Mouse (Mus musculus): ENCODE measurements at regions not wholly inside any gene's neighbourhood (a gene's known extent, or its start where the extent isn't known, plus 50 kb on each side); places are given as distances from the start of the nearest gene placed in this dataset.
A peak's percentile ranks its signal among the peaks of the same experiment; 100 is the strongest.

DNA sequence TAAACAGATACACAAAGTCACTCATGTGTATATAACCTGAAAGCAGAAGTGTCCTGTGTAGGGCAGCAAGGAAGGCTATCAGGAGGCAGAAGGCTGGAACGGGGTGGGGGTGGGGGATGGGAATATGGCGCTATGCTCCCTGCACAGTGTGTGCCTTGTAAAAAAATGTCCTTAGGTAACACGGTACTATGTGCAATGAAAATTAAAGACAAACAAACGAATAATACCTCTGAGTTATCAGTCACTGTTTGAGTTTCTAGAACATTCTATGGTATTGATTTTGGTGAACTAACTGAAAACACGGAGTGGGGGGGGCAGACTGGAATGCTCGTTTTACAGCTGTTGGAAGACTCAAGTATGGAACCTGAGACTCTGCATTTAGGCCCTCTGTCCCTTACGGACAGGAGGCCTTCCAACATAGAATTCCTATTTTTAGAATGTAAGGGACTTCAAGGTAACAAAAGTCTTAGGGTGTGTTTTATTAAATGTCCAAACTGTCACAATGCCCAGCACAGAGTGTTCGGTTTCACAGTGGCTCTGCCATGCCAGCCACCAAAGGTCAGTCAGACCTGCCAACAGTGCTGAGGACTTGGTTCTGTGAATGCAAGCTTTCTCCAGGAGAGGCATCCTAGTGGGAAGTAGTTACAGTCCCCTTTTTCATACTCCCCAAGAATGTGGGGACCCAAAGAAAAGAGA lies 240.6 kb downstream of the Ano6 start:
- ATAC-seq (ENCODE audit: low FRiP score, low read depth), result no peak
- whole genome bisulfite sequencing, result 68% methylated on average over 8 of the region's 8 CpGs

DNA sequence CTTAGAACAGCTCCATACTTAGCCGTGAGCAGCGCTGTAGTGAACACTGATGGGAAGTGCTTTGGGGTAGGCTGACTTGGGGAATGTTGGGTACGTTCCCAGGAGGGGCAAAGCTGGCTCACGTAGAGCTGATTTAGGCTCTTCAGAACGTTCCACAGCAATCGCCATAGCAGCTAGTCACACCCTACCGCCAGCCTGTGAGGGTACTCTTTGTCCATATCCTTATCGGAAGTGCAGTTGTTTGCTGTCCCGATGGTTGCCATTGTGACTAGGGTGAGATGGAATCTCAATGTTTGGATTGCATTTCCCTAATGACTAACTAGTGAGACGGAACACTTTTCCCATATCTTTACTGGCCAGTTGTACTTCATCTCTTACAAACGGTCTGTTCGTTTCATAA lies 244.6 kb downstream of the Ano6 start:
- no peaks in the 10 kb centered on the region for H3K27me3 ChIP-seq (ENCODE audit: control insufficient read depth, insufficient read depth, low read length)
- TF ChIP-seq POLR2A (IDR thresholded peaks at IDR 0.05; ENCODE audit: borderline replicate concordance, extremely low read depth, insufficient read depth, insufficient read length), result no peak
- DNase-seq (ENCODE audit: low spot score), result no peak
- 85% methylated on average over 12 of the region's 12 CpGs for WGBS
- H3K4me2 ChIP-seq (replicated peaks; ENCODE audit: low read depth, low read length, severe bottlenecking), result no peak overlapping the region
- no peak for ATAC-seq (ENCODE audit: low FRiP score, low read depth)
- no peak overlapping the region for H3K27ac ChIP-seq (replicated peaks; ENCODE audit: low read depth, low read length)
- no peaks in the 10 kb centered on the region for H3K36me3 ChIP-seq (ENCODE audit: control insufficient read depth, insufficient read depth, low read length)
- no peak overlapping the region for H3K9ac ChIP-seq (ENCODE audit: low read depth, low read length, severe bottlenecking)
- no peaks in the 10 kb centered on the region for H3K9me3 ChIP-seq (ENCODE audit: control insufficient read depth, low read length)
- no peaks in the 10 kb centered on the region for H3K4me1 ChIP-seq (ENCODE audit: control insufficient read depth, insufficient read depth, low read length)
- H3K4me3 ChIP-seq (replicated peaks; ENCODE audit: low read length), result no peak overlapping the region

More for the DNA sequence above, 240.6 kb downstream of the Ano6 start:
- H3K27me3 ChIP-seq (ENCODE audit: control insufficient read depth, insufficient read depth, low read length), result no peaks in the 10 kb centered on the region
- no peak for DNase-seq (ENCODE audit: low spot score)
- no peaks in the 10 kb centered on the region for H3K9me3 ChIP-seq (ENCODE audit: control insufficient read depth, low read length)
- H3K36me3 ChIP-seq (ENCODE audit: control insufficient read depth, insufficient read depth, low read length), result no peaks in the 10 kb centered on the region
- TF ChIP-seq POLR2A (IDR thresholded peaks at IDR 0.05; ENCODE audit: borderline replicate concordance, extremely low read depth, insufficient read depth, insufficient read length), result no peak
- H3K9ac ChIP-seq (ENCODE audit: low read depth, low read length, severe bottlenecking), result no peak overlapping the region
- H3K27ac ChIP-seq (replicated peaks; ENCODE audit: low read depth, low read length), result no peak overlapping the region
- no peak overlapping the region for H3K4me2 ChIP-seq (replicated peaks; ENCODE audit: low read depth, low read length, severe bottlenecking)
- H3K4me1 ChIP-seq (ENCODE audit: control insufficient read depth, insufficient read depth, low read length), result no peaks in the 10 kb centered on the region
- no peak overlapping the region for H3K4me3 ChIP-seq (replicated peaks; ENCODE audit: low read length)

DNA sequence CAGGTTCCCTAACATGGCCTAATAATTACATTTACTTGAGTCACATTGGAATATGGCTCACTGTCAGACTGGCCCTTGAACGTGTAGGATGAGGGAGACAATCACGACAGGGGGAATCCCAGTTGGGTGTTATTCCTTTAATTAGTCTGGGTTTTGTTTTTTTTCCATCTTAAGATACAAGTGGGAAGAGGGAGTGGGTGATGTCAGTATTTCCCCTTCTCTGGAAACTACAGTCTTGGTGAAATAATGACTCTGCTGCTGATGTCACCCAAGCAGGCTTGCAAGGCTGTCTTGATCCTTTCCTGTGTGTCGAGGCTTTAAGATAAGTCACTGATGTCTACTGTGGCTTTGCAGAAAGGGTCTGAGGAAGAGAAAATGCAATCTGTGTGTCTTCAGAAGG lies 241.8 kb upstream of the Arid2 start:
- no peaks in the 10 kb centered on the region for H3K36me3 ChIP-seq (ENCODE audit: control insufficient read depth, insufficient read depth, low read length)
- no peaks in the 10 kb centered on the region for H3K27me3 ChIP-seq (ENCODE audit: control insufficient read depth, insufficient read depth, low read length)
- DNase-seq (ENCODE audit: low spot score), result no peak
- no peak for TF ChIP-seq POLR2A (IDR thresholded peaks at IDR 0.05; ENCODE audit: borderline replicate concordance, extremely low read depth, insufficient read depth, insufficient read length)
- H3K9ac ChIP-seq (ENCODE audit: low read depth, low read length, severe bottlenecking), result no peak overlapping the region
- no peak overlapping the region for H3K4me2 ChIP-seq (replicated peaks; ENCODE audit: low read depth, low read length, severe bottlenecking)
- 71% methylated on average over 3 of the region's 3 CpGs for WGBS
- H3K9me3 ChIP-seq (ENCODE audit: control insufficient read depth, low read length), result no peaks in the 10 kb centered on the region
- H3K27ac ChIP-seq (replicated peaks; ENCODE audit: low read depth, low read length), result no peak overlapping the region
- no peak overlapping the region for H3K4me3 ChIP-seq (replicated peaks; ENCODE audit: low read length)
- no peak for ATAC-seq (ENCODE audit: low FRiP score, low read depth)
- peaks cover 6% of the 10 kb centered on the region; the same call in 1 of the 2 replicates for H3K4me1 ChIP-seq (ENCODE audit: control insufficient read depth, insufficient read depth, low read length)

DNA sequence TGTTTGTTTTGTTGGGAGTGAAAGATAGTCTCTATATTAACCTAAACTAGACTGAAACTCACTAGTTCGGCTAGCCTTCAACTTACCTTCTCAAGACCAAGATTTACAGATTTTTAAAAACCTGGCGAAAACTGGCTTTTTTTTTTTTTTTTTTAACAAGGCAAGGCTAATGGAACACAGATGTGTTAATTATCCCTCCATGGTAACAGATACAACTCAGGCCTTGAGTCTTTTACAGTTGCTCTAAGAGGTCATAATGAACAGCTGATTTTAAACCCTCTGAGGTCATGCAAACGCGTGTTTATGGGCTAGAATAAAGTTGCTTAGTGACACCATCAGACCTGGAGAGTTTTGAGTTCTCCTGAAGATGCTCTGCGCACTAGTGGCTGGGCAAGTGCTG lies 240.7 kb upstream of the Arid2 start:
- Histone ChIP-seq H3K27ac (replicated peaks; ENCODE audit: low read depth, low read length) (no peak overlapping the region), H3K4me1 (ENCODE audit: control insufficient read depth, insufficient read depth, low read length) (peaks cover 6% of the 10 kb centered on the region; the same call in 1 of the 2 replicates), H3K27me3 (ENCODE audit: control insufficient read depth, insufficient read depth, low read length) (no peaks in the 10 kb centered on the region), H3K4me2 (replicated peaks; ENCODE audit: low read depth, low read length, severe bottlenecking) (no peak overlapping the region), H3K4me3 (replicated peaks; ENCODE audit: low read length) (no peak overlapping the region), H3K36me3 (ENCODE audit: control insufficient read depth, insufficient read depth, low read length) (no peaks in the 10 kb centered on the region), H3K9ac (ENCODE audit: low read depth, low read length, severe bottlenecking) (no peak overlapping the region), H3K9me3 (ENCODE audit: control insufficient read depth, low read length) (no peaks in the 10 kb centered on the region)
- peak; percentile 9; the same call in 1 of the 2 replicates for ATAC-seq (ENCODE audit: low FRiP score, low read depth)
- 23% methylated on average over 5 of the region's 5 CpGs for WGBS
- no peak for TF ChIP-seq POLR2A (IDR thresholded peaks at IDR 0.05; ENCODE audit: borderline replicate concordance, extremely low read depth, insufficient read depth, insufficient read length)
- peak; percentile 48 for DNase-seq (ENCODE audit: low spot score)

DNA sequence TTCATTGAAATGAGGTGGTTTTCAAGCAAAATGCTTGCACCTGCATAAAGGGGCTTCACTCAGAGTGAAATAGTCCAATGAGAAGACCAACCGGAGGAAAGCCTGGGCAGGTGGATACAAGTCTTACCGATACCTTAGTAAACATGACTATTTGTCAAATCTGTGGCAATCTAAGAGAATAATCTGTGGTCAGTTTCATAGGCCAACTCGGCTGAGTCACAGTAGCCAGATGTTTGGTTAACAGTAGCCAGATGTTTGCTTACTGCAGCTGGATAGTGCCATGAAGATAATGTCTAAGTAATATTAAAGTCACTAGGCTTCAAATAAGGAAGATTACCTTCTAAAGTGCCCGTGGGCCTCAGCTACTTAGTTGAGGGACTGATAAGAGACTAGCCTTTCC lies 236.9 kb upstream of the Arid2 start:
- Histone ChIP-seq H3K27me3 (ENCODE audit: control insufficient read depth, insufficient read depth, low read length) (no peaks in the 10 kb centered on the region), H3K4me2 (replicated peaks; ENCODE audit: low read depth, low read length, severe bottlenecking) (no peak overlapping the region), H3K9me3 (ENCODE audit: control insufficient read depth, low read length) (no peaks in the 10 kb centered on the region), H3K27ac (replicated peaks; ENCODE audit: low read depth, low read length) (no peak overlapping the region), H3K9ac (ENCODE audit: low read depth, low read length, severe bottlenecking) (no peak overlapping the region), H3K4me3 (replicated peaks; ENCODE audit: low read length) (no peak overlapping the region), H3K36me3 (ENCODE audit: control insufficient read depth, insufficient read depth, low read length) (no peaks in the 10 kb centered on the region), H3K4me1 (ENCODE audit: control insufficient read depth, insufficient read depth, low read length) (peaks cover 6% of the 10 kb centered on the region; the same call in 1 of the 2 replicates)
- WGBS, result 72% methylated on average over 4 of the region's 4 CpGs
- no peak for TF ChIP-seq POLR2A (IDR thresholded peaks at IDR 0.05; ENCODE audit: borderline replicate concordance, extremely low read depth, insufficient read depth, insufficient read length)
- DNase-seq (ENCODE audit: low spot score) (no peak), ATAC-seq (ENCODE audit: low FRiP score, low read depth) (no peak)
